ENCODE assay signal across 8 mouse cellular contexts in genomic region chr3:136725311-136726156, GRCm38 (mm10). TPM values are rescaled to one million over a fixed set of nuclear protein-coding genes. Genes with fewer than 3 reads are reported as not detected.
DNase-seq lines count a peak whose midpoint lies in the region; ATAC-seq and TF ChIP-seq lines count a peak whose summit lies in the region.
"Had no signal": no experiment of that assay in that cellular context is flagged by ENCODE, and none has a peak within 500 bp of the region (broad histone marks: within the 10 kb centered on the region; RNA-seq: fewer than 3 reads in every experiment).

No protein-coding gene starts in this region.

- DNase-seq in 3T3-L1 (ENCODE audit: low read depth, low spot score) (peak; percentile 49), G1E (ENCODE audit: low spot score) (no peak)
- peak; percentile 50 to 67 for DNase-seq in cerebellum, postnatal 10 days
- peak; percentile 92 to 93 for DNase-seq in heart, adult 9 months (ENCODE audit: low spot score in 2 of 2)
- DNase-seq in kidney, postnatal 25 days = peak; percentile 49 to 66
- DNase-seq in lung, postnatal 14 days = peak; percentile 66
- peak; percentile 60 for DNase-seq in urinary bladder, postnatal 25 days (ENCODE audit: low spot score)

- peak; percentile 40 for ATAC-seq in G1E (ENCODE audit: extremely low read depth, insufficient number of reproducible peaks, low FRiP score, poor library complexity, severe bottlenecking)

- no peak for TF ChIP-seq CTCF in G1E (IDR thresholded peaks at IDR 0.05; ENCODE audit: low read depth, low read length)

- H3K4me3 ChIP-seq in G1E (ENCODE audit: low read depth, low read length) = no peak overlapping the region
- H3K4me3 ChIP-seq: embryonic facial prominence, embryonic 15.5 days had no signal

- peaks cover 4% of the 10 kb centered on the region for H3K9me3 ChIP-seq in G1E (replicated peaks)
- H3K9me3 ChIP-seq: embryonic facial prominence, embryonic 15.5 days had no signal

- peaks cover 7% of the 10 kb centered on the region for H3K4me1 ChIP-seq in G1E (ENCODE audit: insufficient read depth, low read depth, low read length)

- H3K27me3 ChIP-seq in G1E (ENCODE audit: insufficient read depth, low read length) = no peaks in the 10 kb centered on the region
- H3K27me3 ChIP-seq: embryonic facial prominence, embryonic 15.5 days had no signal

- peaks cover 11% of the 10 kb centered on the region for H3K36me3 ChIP-seq in G1E (replicated peaks)
- H3K36me3 ChIP-seq: embryonic facial prominence, embryonic 15.5 days had no signal

RNA-seq across cellular contexts. Expression of gene Ppp3ca, which starts 55.6 kb away (rescaled TPM):
- 74.2 and 75.5 TPM in 2 replicates for total RNA-seq in G1E (2014; fragmentation: Nextera tagmentation)
- total RNA-seq in G1E (2017) = 51.0 and 52.8 TPM in 2 replicates
- 49.6 and 75.9 TPM in 2 replicates for polyA plus RNA-seq in G1E (2012)
